Mouse (Mus musculus): ENCODE measurements around the gene Rgs14. TPM values are rescaled to one million over a fixed set of nuclear protein-coding genes. Genes with fewer than 3 reads are reported as not detected.

Rgs14 gene
- total RNA-seq, 2 experiments from 2014 or later = 103 to 112 TPM

GRCm38 (mm10) chr13:55344286-55344685 is 25.2 kb upstream of the Rgs14 start:
- DNase-seq (ENCODE audit: low spot score in 2 of 2) = peak; percentile 57 to 64

GRCm38 (mm10) chr13:55346745-55347144 is 22.8 kb upstream of the Rgs14 start:
- DNase-seq (ENCODE audit: low spot score in 2 of 2) = no peak

GRCm38 (mm10) chr13:55361145-55361544 is 8.4 kb upstream of the Rgs14 start:
- no peak for DNase-seq (ENCODE audit: low spot score in 2 of 2)

- DNase-seq (ENCODE audit: low spot score in 2 of 2) = no peak
Observed at GRCm38 (mm10) chr13:55361974-55362452, 7.5 kb upstream of the Rgs14 start.

- DNase-seq (ENCODE audit: low spot score in 2 of 2) = peak; percentile 98 to 99
Observed at GRCm38 (mm10) chr13:55362453-55363060, 7.0 kb upstream of the Rgs14 start, which contains the start of gene Lman2. TSS of gene Lman2 (minus strand) at chr13:55362783.

- no peak for DNase-seq (ENCODE audit: low spot score in 2 of 2)
Observed at GRCm38 (mm10) chr13:55368401-55368800, 1.1 kb upstream of the Rgs14 start.

- DNase-seq (ENCODE audit: low spot score in 2 of 2) = no peak
Observed at GRCm38 (mm10) chr13:55370234-55370633, 702 bp downstream of the Rgs14 start.

- DNase-seq (ENCODE audit: low spot score in 2 of 2) = peak; percentile 45 to 74
Observed at GRCm38 (mm10) chr13:55371007-55371681, 1.6 kb downstream of the Rgs14 start.

- peak in 1 of 2 experiments; percentile 39 for DNase-seq (ENCODE audit: low spot score in 2 of 2)
Observed at GRCm38 (mm10) chr13:55371740-55372139, 2.2 kb downstream of the Rgs14 start.

- DNase-seq (ENCODE audit: low spot score in 2 of 2) = no peak
Observed at GRCm38 (mm10) chr13:55374206-55374924, 4.8 kb downstream of the Rgs14 start.

GRCm38 (mm10) chr13:55375877-55376276 is 6.3 kb downstream of the Rgs14 start:
- DNase-seq (ENCODE audit: low spot score in 2 of 2) = no peak

- DNase-seq (ENCODE audit: low spot score in 2 of 2) = no peak
Observed at GRCm38 (mm10) chr13:55378907-55379580, 9.5 kb downstream of the Rgs14 start.

- DNase-seq (ENCODE audit: low spot score in 2 of 2) = peak; percentile 71 to 87
Observed at GRCm38 (mm10) chr13:55381790-55382189, 12.3 kb downstream of the Rgs14 start.

- DNase-seq (ENCODE audit: low spot score in 2 of 2) = no peak
Observed at GRCm38 (mm10) chr13:55390644-55391043, 21.1 kb downstream of the Rgs14 start.

- no peak for DNase-seq (ENCODE audit: low spot score in 2 of 2)
Observed at GRCm38 (mm10) chr13:55391626-55392029, 22.1 kb downstream of the Rgs14 start.

- no peak for DNase-seq (ENCODE audit: low spot score in 2 of 2)
Observed at GRCm38 (mm10) chr13:55392933-55393332, 23.4 kb downstream of the Rgs14 start.

GRCm38 (mm10) chr13:55398088-55398487 is 28.6 kb downstream of the Rgs14 start, which contains the start of gene Slc34a1:
TSS of gene Slc34a1 (plus strand) at chr13:55398187.
- no peak for DNase-seq (ENCODE audit: low spot score in 2 of 2)

GRCm38 (mm10) chr13:55399300-55400038 is 29.9 kb downstream of the Rgs14 start:
- no peak for DNase-seq (ENCODE audit: low spot score in 2 of 2)

GRCm38 (mm10) chr13:55400039-55400346 is 30.5 kb downstream of the Rgs14 start:
- DNase-seq (ENCODE audit: low spot score in 2 of 2) = no peak

- DNase-seq (ENCODE audit: low spot score in 2 of 2) = no peak
Observed at GRCm38 (mm10) chr13:55403266-55403665, 33.7 kb downstream of the Rgs14 start.
